Mouse (Mus musculus): ENCODE results near the gene Hacd2.
A peak's percentile ranks its signal among the peaks of the same experiment; 100 is the strongest.

Hacd2 gene

GRCm38 (mm10) chr16:35055194-35055506 is 32.9 kb downstream of the Hacd2 start:
- no peak for DNase-seq (ENCODE audit: extremely low spot score)

GRCm38 (mm10) chr16:35055861-35056260 is 33.6 kb downstream of the Hacd2 start:
- no peak for DNase-seq (ENCODE audit: extremely low spot score)

GRCm38 (mm10) chr16:35056306-35056705 is 34.1 kb downstream of the Hacd2 start:
- peak; percentile 35 for DNase-seq (ENCODE audit: extremely low spot score)

GRCm38 (mm10) chr16:35056786-35057185 is 34.6 kb downstream of the Hacd2 start:
- DNase-seq (ENCODE audit: extremely low spot score): no peak

GRCm38 (mm10) chr16:35061017-35061416 is 38.8 kb downstream of the Hacd2 start:
- peak; percentile 27 for DNase-seq (ENCODE audit: extremely low spot score)

- DNase-seq (ENCODE audit: extremely low spot score): no peak
These were observed 43.5 kb downstream of the Hacd2 start for GRCm38 (mm10) chr16:35065724-35066123.

- no peak for DNase-seq (ENCODE audit: extremely low spot score)
These were observed 44.9 kb downstream of the Hacd2 start for GRCm38 (mm10) chr16:35067095-35067494.

GRCm38 (mm10) chr16:35067631-35068030 is 45.4 kb downstream of the Hacd2 start:
- DNase-seq (ENCODE audit: extremely low spot score): no peak

GRCm38 (mm10) chr16:35068886-35069285 is 46.7 kb downstream of the Hacd2 start:
- no peak for DNase-seq (ENCODE audit: extremely low spot score)

- no peak for DNase-seq (ENCODE audit: extremely low spot score)
These were observed 52.2 kb downstream of the Hacd2 start for GRCm38 (mm10) chr16:35074436-35074835.

- no peak for DNase-seq (ENCODE audit: extremely low spot score)
These were observed 53.4 kb downstream of the Hacd2 start for GRCm38 (mm10) chr16:35075643-35076042.

GRCm38 (mm10) chr16:35093500-35093899 is 71.3 kb downstream of the Hacd2 start:
- no peak for DNase-seq (ENCODE audit: extremely low spot score)

- DNase-seq (ENCODE audit: extremely low spot score): no peak
These were observed 75.8 kb downstream of the Hacd2 start for GRCm38 (mm10) chr16:35097870-35098530.

GRCm38 (mm10) chr16:35101751-35102420 is 79.7 kb downstream of the Hacd2 start:
- DNase-seq (ENCODE audit: extremely low spot score): no peak

GRCm38 (mm10) chr16:35102866-35103620 is 80.8 kb downstream of the Hacd2 start:
- DNase-seq (ENCODE audit: extremely low spot score): no peak

- DNase-seq (ENCODE audit: extremely low spot score): peak; percentile 27
These were observed 85.8 kb downstream of the Hacd2 start for GRCm38 (mm10) chr16:35107985-35108384.

GRCm38 (mm10) chr16:35109156-35109555 is 86.9 kb downstream of the Hacd2 start:
- DNase-seq (ENCODE audit: extremely low spot score): no peak

GRCm38 (mm10) chr16:35109656-35110291 is 87.5 kb downstream of the Hacd2 start:
- DNase-seq (ENCODE audit: extremely low spot score): peak; percentile 26

- peak; percentile 93 for DNase-seq (ENCODE audit: extremely low spot score)
These were observed 88.3 kb downstream of the Hacd2 start for GRCm38 (mm10) chr16:35110410-35111142.

- DNase-seq (ENCODE audit: extremely low spot score): no peak
These were observed 89.0 kb downstream of the Hacd2 start for GRCm38 (mm10) chr16:35111143-35111620.

GRCm38 (mm10) chr16:35113496-35113895 is 91.3 kb downstream of the Hacd2 start:
- DNase-seq (ENCODE audit: extremely low spot score): no peak
